Mouse (Mus musculus) frontal cortex, postnatal 25 days (tissue): ENCODE measurements around the gene Nt5c2.

ENCODE experiments used
- DNase-seq, 2 experiments: peaks; one replicate each; pipeline ENCODE4 v3.0.0; 2022; ENCODE audit warnings: low spot score in 2 of 2

The Nt5c2 gene

DNA sequence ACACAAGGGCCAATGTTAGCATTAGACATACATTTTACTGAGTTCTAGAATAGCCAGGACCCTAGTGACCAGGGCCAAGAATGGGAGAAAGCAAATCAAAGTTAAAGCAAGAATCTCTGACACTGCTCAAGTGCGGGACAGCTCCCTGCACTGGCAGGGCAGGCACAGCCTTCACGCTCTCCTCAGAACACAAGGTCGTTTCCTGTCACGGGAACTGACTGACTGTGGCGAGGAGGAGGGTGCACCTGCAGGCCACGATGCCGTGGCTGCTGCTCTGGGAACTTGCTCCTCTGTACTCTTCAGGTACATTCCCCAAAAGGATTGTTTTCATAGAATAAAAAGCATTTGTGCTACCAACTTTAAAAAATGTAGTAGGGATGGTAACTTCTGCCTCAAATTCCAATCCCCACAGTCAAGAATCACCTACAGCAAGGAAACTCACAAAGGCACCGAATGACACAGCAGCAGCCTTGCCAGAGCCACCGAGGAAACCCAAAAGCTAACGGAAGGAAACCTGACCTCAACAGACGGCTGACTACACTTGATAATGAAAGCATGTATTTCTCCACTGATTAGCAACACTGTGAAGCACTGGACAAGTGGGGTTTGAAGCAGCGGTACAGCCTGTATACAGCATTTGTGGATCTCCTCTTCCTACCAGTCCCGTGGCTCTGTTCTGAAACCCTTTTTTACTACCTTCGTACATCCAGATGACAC lies 127.0 kb downstream of the Nt5c2 start:
- DNase-seq, result no peak

DNA sequence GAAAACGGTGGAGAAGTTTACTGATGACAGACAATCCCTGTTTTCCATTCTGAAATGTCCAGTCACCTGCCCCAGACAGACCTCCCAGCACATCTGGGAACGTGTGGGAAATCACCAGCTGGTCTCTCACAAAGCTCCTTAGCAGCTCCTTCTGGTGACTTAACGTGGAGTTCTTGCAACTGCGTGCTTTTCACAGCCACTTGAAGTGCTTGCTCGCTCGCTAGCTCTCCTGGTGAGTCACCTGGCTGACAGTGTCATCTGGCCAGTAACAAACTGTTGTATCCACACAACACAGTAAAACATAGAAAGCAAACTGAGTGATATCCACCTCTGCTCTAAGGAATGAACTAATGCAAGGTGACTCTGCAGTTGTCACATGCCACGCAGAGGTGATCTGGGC lies 128.1 kb downstream of the Nt5c2 start:
- no peak for DNase-seq

DNA sequence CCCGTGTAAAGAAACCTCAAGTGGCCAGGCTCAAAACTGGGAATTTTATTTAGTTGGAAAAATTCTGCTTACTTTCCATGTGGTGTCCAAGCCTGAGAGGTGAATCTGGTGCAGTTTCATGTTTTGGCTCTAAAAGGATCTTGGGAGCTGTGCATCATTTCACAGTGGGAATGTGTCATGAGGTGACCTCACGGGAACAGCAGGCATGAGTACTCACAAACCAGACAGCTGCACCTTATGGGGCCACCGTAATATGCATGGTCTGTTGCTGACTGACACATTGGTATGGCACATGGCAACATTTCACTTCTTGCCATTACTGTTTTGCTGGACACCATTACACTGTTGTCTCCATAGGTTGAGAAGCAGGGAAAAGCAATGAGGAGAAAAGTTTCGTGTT lies 129.6 kb downstream of the Nt5c2 start:
- DNase-seq, result no peak

DNA sequence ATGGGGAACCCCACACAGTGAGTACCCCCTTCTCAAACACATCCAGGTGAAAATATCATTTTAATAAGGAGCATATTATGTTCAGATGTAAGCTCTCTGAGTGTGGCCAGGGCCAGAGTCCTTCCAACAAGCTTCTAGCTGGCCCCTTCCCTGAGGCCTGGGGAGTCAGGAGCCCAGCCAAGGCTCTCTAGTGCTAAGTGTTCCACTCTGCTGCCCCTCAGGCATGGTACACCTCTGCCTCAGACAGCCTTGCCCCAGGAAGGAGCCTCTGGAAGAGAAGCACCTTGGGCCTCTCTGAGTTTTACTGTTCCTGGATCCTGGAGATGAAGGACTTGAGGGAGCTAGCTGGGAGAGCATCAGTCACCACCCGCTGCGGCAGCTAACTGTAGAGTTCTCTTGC lies 135.1 kb downstream of the Nt5c2 start:
- DNase-seq, result no peak

DNA sequence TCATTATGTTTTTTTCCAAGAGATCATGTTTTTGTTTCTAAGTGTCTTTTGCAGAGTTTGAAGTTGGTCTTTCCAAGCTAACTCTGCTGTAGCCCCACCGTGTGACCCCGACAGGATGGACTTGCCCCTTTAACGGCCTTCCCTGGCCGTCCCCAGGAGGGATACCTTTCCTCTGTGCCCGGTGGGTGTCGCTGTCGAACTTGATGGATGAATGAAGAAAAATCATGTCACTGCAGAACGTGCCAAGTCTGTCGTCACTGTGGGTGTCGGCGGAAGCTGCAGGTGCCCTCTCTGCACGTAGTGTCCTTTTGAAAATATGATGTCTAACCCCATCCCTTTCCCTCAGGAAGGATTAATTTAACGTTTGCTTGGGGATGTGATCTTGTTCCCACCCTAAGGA lies 136.6 kb downstream of the Nt5c2 start:
- DNase-seq, result peak in 1 of 2 experiments; percentile 36

DNA sequence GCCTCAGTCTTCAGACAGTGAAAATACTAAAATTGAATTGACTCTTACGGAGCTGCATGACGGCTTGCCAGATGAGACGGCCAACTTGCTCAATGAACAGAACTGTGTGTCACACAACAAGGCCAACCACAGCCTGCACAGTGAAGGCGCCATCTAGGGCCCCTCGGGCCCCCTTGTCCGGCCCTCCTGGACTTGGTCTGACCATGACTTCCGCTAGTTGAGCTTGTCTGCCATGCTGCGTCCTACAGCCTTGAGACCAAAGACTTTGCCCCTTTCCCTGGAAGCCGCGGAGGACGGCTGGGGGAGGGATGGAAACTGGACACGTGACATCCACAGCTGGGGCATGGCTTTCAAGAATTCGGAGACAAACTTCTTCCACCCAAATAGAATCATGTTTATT lies 137.1 kb downstream of the Nt5c2 start:
- DNase-seq, result no peak

DNA sequence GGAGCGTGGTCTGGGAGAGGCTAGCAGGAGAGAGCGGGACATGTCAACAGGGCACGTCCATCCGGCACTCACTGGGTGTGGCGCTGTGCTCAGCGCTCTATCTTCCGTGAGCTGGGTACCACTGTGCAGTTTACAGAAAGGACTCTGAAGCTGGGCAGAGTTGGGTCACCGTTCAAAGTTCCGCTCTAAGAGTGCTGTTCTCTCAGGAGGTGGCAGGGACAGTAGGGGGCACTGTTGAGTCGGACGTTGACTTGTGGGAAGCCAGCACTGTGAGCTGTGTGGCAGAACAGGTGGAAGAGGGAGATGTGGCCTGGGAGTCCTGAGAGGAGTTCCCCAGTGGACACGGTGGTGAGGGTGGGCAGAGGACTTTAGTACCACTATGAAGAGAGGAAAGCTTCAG lies 139.2 kb downstream of the Nt5c2 start:
- peak; percentile 85 to 86 for DNase-seq

DNA sequence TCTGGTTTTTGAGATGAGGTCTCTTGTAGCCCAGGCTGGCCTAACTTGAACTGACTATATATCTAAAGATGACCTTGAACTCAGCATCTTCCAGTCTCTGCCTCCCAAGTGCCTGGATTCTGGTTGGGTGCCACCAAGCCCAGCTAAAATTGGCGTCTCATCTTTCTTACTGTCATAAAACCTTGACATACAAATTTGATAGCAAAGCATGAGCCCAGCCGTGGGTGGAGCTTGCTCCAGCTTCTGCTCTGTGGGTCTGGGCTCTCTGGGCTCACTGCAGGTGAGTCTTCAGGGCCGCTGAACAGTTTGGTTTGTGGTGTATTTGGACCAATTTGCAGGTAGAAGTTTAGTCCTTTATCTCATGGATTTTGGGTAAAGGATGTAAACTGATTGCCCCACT lies 141.0 kb downstream of the Nt5c2 start:
- DNase-seq, result no peak

DNA sequence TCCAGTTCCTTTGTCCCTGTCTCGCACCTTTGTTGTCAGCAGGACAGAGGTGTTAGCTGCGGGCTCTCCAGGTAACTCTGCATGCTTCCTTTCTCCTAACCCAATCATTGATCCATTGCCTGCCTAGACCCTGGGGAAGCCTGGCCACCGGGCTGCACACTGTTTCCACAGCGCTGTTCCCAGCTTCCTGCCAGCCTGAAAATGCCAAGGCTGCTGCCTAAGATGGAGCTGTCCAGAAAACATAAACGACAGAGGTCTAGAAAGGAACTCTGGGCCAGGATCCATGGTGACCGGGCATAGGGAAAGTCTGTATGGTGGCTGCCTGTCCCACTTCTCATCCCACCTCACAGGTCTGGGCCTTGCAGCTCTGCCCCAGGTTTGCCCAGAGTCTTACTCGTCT lies 143.3 kb downstream of the Nt5c2 start:
- no peak for DNase-seq

DNA sequence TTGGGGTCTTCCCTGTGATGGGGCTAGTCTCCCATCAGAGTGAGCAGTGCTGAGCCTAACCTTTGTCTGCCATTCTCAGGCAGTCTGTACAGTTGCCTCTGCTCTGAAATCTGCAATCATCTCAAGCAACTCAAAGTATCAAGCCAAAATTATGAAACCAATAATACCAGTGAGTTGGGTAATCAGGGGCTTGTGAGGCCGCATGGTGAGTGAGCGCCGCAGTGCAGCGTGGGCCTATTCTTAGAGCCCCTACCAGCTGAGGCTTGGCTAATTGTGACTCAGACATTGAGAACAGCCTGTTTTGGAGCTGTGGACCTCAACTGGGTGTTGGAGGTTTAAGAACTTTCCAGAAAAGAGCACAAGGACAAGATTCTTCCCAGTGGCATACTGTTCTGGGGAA lies 143.9 kb downstream of the Nt5c2 start:
- DNase-seq, result no peak

DNA sequence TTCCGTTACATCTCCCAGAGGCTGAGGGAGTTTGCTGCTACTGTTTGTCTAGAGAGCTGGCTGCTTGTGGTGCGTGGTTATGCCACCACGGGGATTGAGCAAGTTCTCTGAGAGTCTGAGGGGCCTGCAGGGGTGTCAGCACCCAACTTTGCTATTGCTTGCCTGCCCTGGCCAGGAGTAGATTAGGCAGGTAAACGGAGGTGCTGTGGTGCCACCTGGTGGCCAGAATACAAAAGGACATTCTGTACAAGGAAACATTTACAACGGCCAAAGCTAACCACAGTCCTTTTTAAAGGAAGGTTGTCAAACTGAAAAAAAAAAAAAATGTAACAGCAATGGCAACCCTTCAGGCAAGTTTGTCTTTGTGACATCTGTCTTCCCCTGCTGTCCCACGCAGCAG lies 145.4 kb downstream of the Nt5c2 start:
- peak; percentile 82 to 83 for DNase-seq

DNA sequence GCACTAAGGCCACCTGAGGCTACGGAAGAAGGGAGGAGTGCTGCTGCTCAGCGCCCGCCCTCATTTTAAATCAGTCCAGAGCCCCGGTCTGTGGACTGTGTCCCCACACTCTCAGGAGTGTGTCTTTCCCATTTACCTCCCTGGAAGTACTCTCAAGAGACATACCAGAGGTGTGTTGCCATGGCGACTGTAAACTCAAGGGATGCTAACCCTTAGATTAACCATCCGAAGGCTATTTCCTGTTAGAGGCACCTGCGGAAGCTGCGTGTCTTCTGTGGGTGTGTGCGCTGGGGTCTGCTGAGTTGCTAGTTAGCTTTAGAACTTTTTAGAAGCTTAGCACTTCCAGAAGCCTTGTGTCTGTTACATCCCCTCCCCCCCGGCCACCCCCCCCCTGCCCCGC lies 145.9 kb downstream of the Nt5c2 start:
- DNase-seq, result no peak

DNA sequence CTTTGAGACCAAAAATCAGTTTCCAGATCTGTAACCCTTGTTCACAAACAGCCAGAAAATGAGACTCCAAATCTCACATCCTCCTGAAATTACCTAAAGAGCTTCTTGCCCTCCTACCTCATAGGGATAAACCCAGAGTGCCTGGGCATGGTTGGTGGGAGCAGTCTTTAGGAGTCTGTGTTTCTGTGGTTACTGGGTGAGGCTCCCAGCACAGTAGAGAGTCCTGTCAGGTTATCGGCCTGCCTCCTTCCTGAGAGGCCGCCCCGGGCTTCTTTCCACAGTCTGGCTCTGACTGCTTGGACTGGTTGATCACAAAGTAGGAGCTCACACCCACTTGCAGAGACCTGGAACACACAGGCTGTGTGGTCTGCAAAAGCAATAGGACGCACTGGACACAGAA lies 149.6 kb downstream of the Nt5c2 start:
- DNase-seq, result no peak

DNA sequence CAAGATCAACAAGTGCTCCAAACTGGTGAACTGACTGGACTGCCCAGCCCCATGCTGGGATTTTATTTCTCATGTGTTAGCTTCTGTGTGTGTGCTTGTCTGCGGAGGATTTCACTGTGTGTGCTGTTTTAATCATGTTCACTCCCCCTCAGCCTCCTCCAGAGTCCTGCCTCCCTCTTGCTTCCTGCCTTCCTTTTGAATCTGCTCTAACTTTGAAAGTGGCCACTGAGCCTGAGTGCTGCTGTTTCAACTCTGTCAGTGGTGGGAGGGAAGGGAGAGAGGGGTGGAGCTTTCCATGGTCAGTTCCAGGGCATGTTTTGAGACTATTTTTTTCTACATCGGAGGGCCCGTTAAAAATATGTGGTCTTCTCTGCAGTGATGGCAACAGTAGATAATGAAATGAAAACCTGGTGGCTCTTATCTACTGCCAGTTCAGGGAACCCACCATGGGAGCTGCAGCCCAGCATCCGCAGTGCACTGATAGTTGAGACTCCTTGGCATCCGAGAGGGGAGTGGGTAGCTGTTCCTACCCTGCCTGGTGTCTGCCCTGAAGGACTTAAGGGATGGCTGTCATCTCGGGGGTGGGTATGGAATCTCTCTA lies 150.1 kb downstream of the Nt5c2 start:
- DNase-seq, result no peak

DNA sequence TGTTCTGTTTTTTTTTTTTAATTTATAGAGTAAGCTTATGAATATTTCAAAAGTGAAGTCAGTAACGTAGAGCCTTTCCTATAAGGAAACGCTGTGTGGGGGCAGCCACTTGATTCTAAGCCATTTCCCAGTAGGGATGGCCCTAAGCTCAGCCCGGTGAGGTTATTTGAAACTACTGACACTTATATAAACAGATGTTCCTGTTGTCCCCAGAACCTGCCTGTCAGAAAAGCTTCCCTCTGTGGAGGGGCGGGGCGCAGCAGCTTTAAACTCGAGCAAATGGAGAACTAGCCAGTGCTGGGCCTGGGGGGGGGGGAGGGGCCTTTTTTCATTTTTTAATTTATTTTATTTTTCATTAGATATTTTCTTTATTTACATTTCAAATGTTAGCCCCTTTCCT lies 150.9 kb downstream of the Nt5c2 start:
- DNase-seq, result no peak

DNA sequence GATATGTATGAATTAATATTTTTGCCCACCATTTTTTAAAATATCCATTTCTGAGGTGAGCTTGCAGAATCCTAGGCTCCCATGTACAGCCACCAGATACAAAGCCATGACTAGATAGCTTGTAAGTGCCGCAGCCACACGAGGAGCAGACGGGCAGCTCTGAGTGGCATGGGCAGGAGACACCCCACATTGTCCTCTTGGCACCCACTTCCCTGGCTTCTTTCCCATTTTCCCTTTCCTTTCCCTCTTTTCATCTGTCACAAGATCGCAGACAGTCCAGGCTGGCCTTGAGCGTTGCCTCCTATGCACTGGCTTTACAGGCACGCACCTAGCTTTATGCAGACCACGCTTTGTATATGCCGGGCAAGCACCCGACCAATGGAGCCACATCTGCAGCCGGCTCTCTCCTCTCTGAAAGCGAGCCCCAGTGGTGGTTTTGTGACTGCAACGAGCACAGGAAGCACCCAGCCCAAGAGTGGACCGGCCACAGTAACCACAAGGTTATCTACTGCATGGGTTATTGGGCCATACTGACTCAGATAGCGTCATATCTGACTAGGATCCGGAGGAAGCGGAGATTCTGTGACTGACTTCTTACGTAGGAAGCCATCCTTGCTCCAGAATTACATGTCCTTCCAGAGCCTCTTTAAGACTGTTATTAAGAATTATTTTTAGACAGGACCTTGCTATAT lies 151.6 kb downstream of the Nt5c2 start:
- DNase-seq, result no peak

DNA sequence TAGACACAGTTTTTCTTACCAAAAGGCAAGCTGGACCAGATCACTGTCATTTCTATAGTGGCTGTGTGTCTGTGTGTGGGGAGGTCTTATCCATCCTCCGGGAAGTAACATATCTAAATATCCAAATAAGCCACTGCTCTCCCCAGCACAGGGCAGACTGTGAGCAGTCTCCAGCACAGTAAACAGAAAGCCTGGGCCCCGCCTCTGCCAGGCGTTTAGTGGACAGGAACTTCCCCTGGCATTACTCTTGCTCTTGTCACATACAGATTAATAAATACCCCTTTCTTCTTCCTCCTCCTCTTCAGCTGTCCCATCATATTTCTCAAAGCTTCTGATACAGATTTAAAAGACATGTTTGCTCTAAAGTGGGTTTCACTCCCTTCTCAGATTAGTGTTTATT lies 152.4 kb downstream of the Nt5c2 start:
- DNase-seq, result no peak

DNA sequence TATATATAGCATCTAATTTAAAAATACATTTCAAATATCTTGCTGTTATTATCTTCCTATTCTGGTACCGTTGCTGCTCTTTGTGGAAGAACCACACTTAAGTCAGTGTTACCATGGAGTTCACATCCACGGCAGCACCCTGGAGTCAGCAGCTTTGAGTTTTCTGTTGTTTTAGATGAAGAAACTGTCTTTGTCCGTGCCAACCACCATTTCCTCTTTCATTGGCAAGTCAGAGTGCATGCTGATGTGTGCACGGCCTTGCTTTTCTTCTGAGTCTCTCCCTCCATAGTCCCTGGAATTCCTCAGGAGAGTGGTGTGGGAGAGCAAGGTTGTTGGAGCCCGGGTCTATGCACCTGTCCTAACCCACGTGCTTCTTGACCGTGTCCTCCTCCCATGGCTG lies 156.8 kb downstream of the Nt5c2 start:
- DNase-seq, result no peak

DNA sequence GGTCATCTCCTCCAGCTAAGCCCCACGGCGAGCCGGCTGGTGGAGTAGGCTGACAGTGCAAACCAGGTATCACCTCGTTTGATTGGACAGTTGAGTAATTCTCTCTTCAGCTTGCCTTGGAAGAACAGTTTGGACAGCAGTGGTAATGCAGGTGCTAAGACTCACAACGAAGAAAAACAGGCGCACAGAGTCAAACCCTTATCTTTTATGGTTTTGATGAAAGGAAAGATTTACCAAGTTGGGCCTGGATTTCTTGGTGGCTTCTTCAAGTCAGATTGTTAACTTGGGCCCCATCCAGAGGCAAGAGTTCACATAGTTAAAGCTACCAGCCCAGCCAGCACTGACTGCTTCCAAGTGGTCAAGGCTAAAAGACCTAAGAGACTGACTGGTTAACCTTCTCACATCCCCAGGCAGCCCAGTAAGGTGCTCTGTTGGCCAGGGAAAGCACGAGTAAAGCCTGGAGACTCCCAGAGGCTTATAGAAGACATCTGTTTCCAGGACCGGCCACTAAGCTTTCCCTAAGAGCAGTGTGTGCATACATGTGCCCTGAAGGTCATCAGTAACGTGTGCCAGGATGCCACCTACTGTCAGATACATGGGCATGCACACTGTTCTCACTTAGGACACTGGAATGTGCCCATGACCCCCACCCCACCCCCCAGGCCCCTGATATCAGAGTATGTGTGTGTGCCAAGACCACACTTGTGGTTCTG lies 157.5 kb downstream of the Nt5c2 start:
- DNase-seq, result no peak

DNA sequence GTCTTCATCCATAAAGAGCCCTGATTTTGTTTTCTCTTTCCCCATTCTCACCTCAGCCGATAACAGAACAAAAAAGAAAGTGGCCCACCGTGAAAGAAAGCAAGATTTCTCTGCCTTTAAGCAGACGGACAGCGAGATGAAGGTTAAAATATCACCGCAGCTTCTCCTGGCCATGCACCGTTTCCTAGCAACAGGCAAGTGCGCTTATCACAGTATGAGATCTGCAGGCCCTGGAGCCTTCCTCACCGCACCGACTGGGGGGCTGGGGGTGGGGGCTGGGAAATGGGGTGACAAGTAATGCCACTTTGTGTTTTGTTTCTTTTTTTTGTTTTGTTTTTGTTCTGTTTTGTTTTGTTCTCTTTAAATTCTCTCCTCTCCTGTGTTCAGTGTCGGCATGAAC lies 158.2 kb downstream of the Nt5c2 start:
- DNase-seq, result no peak

DNA sequence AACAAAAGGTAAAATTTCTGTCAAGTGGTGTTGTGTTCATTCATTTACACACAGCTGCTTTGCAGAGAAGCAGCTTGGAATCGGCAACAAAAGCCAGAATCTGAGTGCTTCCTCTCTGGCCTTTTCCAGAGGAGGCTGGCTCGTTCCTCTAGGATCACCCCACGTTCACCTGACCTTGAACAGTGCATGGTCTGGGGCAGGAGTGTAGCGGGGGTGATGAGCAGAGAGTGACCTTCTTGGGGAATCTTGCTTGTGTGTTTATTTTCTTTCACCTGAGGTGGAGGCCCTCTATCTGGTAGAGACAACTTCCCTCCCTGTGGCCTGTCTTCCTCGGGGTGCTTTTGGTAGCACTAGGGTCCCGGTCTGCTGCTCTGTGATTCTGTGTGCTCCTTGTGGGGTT lies 158.7 kb downstream of the Nt5c2 start:
- DNase-seq, result no peak

DNA sequence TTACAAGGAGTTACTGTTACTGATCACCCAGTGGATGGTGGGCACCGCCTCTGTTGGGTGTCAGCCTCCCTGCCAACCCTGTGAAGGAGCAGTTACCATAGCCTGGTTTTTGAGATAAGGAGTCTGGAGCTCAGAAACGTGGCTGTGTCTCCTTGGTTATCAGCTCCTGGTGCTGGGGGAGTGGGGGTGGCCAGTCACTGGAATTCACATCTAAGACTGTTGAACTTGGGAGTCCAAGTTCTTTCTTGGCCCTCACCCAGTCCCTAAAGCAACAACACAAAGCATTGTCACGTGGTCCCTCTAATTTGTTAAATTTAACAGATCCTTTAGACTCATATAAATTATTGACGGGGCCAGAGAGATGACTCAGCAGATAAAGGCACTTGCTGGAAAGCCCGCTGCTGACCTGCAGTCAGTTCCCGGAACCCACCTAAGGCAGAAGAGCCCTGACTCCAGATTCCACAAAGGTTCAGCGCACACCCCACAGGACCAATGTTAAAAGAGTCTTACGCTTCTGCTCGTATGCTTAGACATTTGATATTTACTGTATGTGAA lies 165.4 kb downstream of the Nt5c2 start:
- no peak for DNase-seq
